Mouse (Mus musculus) ZHBTc4 (cell line): ENCODE results near the gene Arnt2.

Experiments
- DNase-seq: peaks from one replicate; pipeline ENCODE4 v3.0.0-alpha.2; 2011; ENCODE audit warnings: low read depth, low spot score

Arnt2 gene

DNA sequence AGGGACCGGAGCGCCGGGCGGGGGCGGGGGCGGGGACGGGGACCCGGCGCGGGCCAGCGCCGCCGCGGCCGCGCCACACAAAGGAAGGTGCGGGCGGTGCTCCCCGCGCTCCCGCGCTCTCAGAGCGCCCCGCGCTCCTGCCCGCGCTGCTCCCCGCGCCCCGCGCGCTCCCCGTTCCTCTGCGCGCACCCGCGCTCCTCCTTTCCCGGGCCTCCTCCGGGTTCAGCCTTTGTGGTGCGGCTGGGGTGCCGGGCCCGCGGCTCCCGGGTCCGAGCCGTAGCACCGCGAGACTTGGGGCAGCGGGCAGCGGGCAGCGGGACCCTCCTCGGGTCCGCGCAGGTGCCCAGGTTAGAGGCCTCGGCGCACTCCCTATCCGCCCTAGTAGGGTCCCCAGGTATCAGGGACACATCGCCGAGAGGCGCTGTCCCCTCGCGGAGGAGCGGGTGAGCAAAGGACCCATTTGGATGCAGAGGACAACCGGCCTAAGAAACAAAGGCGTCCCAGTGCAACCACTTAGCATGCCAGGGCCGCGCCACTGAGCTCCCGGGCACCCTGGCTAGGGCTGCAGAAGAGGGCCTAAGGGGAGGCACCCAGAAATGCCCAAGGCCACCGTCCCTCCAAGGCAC is at the start of gene Arnt2:
Gene Arnt2 (minus strand): TSS at position 281 of the 626 bp plus-strand sequence.
- peak; percentile 53 for DNase-seq

DNA sequence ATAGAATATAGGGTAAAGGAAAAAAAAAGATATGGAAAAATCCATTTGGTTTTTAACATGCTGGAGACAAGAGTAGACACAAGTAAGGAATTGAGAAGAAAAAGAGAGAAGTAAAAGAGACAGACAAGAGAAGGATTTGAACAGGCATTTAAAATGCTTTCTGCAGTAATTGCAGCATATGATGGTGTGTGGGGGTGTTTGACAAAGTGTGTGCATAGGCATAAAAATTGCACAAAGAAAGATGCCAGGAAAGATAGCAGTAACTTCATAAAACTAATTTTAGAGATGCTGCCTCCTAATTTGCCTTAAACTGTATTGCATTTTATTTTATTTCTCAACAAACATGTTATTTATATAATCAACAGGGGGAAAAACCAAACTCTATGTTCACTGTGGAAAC is 41.7 kb upstream of the Arnt2 start:
- DNase-seq: no peak

DNA sequence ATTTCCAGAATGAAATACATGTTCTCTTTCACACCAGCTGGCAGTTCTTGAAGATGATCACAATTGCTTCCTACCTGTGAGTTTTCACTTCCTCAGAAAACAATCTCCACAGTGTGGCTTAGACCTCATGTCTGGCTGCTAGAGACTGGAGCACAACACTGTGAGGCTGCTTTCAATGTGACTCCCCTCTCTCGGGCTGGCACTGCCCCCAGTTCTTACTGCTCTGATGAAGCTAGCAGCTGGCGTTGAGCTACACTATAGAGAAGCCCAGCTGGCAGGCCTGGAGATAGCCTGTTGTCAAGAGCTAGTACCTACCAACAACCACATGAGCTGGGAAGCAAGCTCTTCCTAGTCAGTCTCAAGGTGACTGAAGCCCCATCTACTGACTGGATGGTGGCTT is 39.1 kb upstream of the Arnt2 start:
- no peak for DNase-seq

DNA sequence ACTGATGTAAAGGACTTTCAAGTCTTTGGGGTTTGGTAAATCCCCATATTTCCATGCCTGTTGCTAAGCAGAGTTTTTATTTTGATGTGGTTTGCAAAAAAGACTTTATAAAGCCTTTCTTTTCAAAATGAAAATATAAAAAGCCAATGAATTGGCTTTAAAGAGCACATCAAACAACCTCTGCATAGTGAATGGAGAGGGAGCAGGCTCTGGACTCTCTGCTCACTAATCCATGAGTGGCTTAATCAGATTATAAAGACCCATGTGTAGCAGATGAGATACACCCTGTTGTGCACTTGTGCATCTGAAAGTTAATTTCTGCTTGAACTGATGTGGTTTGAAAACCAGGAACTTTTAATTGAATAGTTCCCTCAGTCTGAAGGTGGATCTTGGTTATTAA is 38.5 kb upstream of the Arnt2 start:
- DNase-seq: no peak

DNA sequence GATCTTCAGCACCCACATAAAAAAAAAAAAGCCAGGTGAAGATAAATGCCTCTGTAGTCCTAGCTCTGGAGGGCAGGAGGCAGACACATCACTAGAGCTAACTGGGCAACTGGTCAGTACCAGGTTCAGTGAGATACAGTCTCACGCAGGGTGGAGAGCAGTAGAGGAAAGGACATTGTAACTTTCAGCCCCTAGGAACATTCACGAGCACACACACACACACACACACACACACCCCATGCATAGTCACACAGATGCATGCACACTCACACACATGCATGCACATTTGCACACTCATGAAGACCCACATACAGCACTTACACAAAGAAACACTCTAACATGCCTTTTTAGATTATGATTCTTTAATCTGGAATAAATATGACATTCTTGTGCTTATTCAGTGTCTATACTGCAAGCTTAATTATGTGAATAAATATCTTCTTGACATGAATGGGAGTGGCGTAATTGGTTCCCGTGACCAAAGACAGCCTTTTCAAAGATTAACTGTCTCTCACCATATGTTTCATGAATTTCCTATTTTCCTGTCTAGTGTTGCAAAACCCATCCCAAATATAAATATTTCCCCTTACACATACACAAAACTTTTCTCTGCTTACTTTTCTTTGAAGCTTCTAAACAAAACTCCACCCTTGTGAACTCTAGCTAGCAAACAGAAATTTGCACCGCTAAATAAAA is 37.9 kb upstream of the Arnt2 start:
- no peak for DNase-seq

DNA sequence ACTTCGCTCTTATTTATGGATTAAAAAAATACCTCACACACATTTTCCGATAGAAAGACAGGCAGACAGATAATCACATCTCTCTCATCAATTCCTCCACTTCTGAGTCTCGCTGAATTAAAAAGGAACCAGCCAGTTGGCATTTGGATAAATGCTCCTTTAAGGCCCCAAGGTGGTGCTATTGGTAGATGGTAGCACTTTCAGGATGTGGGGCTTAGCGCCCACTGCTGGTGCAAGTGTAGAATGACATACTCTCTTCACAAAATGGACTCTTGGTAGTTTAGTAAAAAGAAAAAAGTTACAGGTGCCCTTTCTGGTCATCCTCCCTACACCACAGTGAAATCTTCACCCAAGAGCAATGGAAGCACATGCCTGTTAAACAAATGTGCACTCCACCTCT is 37.1 kb upstream of the Arnt2 start:
- DNase-seq: peak; percentile 91

DNA sequence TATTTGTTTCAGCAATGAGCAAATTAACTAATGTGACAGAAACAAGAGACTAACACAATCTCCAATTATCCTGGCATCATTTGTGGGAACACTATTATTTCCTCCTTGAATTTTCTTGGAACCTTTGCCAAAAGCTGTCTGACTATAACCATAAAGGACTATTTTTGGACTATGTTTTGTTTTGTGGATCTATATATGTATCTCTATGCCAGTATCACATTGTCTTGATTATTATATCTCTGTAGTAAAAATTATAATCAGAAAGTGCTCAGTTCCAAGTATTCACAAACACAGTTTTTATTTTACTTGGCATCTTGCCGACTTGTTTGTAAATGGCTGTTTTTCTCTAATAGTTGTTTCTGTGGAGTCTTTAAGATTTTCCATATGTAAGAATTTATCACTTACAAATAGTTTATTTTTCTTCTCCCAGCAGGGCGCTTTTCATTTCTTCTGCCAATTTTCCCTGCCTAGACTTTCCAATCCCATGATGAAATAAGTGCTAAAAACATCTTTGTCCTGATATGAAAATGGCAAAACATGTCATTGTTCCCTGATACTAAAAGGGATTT is 32.5 kb upstream of the Arnt2 start:
- DNase-seq: no peak

DNA sequence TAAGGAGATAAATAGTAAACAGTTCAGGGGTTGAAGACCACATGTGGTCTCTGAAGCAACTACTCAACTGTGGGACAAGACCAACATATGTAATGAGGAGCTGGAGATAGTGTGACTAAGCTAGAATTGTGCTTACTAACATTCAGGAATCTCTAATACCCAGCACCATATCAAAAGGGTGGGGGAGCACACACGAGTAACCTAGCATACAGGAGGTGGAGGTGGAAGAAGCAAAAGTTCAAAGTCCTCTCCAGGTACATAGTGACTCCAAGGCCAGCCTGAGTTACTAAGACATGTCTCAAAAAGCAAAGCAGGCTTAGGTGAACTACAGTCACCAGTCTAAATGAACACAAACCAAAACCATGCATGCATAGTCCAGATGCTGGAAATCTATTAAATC is 29.6 kb upstream of the Arnt2 start:
- no peak for DNase-seq

DNA sequence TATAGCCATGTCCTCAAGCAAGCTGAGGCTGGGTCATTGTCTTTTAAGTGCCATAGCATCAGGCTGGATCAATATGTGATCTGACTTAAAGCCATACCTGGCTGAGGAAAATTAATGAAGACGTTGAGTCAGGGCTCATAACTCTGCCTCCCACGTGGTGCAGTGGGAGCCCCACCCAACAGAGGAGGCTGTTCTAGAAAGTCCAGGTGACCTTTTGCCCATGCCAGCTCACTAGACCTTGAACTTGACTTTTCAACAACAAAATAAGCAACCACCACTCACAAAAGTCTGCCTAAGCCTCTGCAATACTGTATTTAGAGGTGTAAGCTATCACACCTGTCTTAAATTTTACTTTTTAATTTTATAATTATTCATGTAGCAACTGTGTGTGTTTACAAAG is 24.9 kb upstream of the Arnt2 start:
- no peak for DNase-seq

DNA sequence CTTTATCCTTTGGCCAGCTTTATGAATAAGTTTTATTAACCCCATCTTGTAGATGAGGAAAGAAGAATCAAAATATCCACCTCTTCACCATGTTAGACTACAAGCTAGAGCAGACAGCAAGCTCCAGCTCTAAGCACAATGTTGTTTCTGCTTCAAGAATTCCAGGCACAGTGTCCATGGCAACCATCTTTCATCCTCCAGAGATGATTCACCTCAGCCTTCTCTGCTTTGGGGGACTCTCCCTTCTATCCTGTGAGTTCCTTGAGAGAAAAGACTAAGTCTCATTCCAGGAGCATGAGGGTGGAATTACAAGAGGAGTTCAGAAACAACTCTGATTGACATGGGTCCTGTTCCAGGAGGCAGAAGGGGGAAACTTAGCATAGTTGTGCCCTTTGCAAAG is 22.2 kb upstream of the Arnt2 start:
- DNase-seq: no peak

DNA sequence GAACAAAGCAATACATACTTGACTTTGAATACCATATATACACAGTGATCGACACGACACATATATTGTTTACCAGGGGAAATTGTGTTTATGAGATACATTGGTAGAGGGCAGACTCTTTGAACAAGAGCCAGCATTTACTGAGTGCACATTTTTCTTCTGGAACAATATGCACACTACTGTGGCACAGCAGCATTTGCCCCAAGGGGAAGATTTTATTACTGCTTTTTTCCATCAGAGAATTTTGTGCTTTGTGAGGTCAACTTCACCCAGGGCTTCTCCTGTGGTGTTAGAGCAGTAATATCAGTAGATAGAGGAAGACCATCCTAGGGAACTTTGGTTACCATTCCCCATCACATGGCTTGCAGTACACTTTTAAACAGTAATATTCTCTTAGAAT is 17.2 kb upstream of the Arnt2 start:
- no peak for DNase-seq

DNA sequence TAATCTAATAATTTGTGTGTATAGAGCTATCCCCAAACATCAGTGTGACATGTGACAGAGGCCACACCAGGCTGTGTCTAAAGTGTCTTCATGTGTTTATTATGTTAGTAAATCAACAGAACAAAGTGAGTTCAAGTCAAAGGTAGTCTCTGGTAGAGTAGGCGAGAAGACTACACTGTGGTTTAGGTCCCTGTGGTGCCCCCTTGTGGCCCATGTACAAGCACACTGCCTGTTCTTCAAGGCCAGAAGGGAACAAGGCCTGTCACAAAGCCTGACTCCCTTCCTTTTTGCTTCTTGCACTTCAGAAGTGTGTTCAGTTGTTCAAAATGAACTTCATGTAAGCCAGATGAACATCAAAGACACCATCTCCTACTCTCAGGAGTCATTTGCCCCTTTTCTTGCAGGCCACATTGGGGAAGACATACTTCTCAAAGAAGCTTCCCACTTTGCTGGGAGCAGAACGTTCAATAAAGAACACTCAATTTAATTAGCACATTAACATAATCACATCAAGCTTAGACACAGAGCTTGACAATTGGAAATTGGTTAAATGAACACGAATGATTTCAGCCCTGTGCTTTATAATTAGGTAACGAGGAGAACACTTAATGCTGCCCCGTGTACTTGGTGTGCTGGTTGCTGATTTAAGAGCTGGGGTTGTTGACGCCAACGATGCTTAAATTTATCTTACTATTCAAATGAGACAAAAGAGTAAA is 14.9 kb upstream of the Arnt2 start:
- peak; percentile 75 for DNase-seq

DNA sequence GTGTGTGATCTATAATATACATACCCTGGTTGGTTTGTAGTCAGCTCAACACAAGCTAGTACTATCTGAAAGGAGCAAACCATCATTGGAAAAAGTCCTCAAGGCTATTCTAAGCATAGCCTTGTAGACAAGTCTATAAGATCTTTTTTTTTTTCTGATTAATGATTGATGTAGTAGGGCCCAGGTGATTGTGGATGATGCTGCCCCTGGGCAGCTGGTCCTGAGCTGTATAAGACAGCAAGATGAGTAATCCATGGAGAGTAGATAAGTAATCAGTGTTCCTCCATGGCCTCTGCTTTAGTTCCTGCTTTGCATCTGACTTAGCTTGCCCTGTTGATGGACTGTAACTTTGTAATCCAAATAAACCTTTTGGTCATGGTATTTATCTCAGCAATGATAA is 11.8 kb upstream of the Arnt2 start:
- no peak for DNase-seq

DNA sequence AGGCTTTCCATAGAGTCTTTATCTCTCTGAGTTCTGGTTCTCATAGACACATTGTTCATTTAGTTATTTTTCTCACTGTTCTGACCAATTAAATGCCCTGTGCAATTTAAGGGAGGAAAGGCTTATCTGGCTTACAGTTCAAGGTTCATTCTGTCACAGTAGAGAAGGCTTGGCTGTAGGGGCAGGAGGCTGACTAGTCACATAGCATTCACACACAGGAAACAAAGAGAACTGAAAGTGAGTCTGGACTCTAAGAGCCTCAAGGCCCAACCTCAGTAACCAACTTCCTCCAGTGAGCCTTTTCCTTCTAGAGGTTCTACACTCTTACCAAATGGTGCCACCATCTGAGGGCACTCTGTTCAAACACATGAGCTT is 11.3 kb upstream of the Arnt2 start:
- no peak for DNase-seq

DNA sequence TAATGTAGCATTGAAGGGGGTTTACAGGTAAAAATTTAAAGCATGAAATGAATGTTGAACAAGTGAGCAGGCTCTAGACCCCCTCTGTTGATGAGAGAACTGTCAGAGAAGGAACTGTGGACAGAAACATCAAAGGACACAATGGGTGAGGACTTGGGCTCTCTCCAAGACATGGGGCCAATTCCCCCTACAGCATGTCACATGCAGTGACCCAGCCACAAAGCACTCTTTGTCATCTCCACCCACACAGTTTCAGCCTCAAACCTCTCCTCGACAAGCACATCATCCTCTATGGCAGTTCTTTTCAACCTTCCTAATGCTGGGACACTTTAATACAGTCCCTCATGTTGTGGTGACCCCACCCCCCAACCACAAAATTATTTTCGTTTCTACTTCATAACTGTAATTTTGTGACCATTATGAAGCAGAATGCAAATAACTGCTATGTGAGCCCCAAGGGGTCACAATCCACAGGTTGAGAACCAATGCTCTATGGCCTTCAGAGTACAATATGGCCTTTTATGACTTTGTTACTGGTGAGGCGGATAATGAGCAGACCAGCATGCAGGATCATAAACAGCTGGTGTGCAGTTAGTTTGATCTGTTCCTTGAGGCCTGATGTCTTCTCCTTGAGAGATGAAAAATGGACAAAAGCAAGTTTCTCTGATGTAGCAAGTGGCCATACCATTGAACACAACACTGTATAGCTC is 10.8 kb upstream of the Arnt2 start:
- DNase-seq: no peak

DNA sequence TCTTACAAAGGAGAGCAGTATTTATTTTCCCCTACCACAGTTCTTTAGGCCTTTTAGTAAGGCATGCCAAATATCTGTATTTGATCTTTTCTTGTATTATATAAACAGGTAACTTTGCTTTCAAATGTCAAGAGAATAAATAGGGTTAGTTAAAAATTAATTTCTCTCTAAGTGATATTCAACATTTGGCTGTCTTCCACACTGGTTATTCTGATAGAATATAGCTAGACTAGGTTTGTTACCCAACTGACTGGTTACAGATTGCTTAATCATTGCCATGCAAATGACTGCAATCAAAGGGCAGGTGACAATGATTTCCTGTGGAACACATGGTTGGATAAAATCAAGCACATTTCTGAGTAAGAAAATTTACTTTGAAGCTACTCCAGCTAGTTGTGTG is 7.5 kb upstream of the Arnt2 start:
- DNase-seq: no peak

DNA sequence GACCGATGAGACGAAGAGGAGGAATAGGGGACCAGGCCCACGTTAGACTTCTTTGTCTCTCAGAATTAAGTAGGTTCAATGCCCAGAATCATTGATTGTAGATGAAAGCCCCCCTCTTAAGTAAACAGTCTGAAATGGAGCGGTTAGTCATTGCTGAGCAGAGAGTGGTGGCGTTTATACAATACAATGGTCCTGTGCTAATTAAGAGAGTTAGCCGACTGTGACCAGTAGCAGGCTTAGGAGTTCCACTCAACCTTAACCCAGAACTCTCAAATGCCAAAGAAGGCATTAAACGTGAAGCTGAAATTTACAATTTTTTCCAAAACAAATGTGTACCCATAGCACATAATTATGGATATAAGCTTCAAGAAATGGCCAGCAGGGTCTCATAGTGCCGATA is 2.6 kb upstream of the Arnt2 start:
- no peak for DNase-seq

DNA sequence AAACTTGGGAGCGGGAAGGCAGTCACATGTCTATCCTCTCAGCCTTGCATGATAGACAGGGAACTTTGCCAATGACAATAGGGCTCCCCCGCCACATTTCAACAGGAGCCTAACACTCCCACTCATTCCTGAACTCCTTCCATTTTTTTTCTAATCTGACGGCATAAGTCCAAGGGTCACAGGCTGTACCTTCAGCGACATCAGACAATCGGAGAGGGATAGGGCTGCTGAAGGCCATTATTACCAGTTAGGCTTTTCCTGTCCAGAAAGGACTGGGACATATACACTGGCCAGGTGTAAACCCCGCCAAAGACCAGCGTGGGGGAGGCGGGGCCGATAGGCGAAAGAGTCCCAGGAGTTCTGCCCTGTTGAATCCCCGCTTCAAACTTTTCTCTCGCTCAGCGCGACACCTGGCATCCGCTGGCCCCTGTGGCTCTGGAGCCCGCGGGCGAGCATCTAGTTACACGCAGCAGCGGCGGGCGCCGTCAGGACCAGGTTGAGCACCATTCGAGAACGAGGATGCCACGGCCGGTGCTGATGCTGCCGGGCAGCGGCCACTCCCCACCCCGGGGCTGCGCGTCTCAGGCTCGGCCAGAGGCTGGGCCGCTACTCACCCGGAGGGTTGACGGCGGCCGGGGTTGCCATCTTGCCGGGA is 608 bp downstream of the Arnt2 start:
- peak; percentile 66 for DNase-seq

DNA sequence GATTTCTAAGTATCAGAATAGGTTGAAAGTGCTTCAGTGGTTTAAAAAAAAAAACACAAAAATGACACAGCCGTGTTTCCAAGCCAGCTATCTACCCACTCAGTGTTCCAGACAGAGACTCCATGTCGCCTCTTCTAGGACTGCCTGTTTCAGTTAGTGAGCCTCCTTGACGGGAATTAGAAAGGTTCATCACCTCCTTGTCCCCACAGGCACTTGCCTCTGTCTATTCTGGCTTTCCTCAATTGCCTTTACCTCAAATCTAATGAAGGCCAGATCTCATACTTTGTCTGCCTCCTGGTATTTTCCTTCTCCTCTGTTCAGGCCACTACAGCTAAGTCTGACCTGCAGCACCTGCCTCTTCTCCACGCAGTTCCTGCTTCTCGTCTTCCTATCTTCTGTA is 1.7 kb downstream of the Arnt2 start:
- DNase-seq: no peak

DNA sequence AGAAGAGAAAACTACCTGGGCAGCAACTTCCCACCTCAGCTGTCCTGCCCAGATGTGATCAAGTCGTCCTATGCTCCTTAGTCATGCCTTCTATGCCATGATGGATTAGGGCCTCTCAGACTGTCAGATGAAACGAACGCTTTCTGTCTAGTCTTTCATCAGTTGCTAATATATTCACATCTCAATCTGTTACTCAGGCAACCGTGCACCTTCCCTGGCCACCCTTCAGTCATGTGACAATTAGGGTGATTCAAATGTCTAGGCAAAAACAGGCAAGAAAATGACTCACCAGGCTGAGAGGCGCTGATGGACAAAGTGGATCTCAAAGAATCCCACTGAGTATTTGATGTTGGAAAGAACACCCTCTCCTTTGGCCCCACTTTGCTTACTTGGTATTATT is 6.6 kb downstream of the Arnt2 start:
- no peak for DNase-seq

DNA sequence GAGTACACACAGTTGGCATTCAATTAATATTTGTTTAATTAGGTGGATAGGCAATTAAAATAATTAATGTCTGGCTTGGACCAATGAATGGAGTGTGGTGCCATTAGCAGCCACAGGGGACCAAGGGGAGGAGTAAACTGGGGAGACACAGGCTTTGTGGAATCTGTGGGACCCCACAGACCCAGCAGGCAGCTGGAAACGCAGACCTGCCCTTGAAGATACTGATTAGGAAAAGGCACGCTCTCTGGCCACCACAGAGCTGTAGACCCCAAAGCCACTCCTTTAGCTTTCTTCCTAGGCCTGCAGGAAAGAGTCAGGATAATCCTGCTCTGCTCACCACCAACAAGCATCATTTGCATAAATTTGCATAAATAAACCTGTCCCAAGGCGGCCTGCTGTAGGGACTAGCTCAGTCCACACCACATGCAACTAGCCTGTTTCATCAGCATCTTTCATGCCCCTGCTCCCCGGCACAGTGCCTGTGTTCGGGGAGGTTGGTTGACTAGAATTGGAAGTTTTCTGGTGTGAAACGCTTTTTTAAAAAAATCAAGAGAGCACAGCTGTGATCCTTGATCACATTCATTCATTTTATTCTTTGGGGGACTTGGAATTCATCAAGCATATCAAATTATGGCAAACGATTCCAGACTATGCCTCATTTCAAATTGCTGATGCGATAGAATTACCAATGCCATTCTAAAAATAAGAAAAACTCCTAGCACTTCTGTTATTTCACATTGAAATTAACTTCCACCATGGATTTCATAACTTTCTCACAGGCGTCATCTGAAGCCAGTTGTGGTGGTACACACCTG is 8.1 kb downstream of the Arnt2 start:
- no peak for DNase-seq
